Mouse (Mus musculus) stomach, postnatal 0 days (tissue): ENCODE measurements around the gene Pianp. TPM values are rescaled to one million over a fixed set of nuclear protein-coding genes. Genes with fewer than 3 reads are reported as not detected.
A peak's percentile ranks its signal among the peaks of the same experiment; 100 is the strongest.

Source experiments
- ATAC-seq: fragments of 200-750 bp; cut with Nextera tagmentation; 2 replicates; pipeline ENCODE4 v1.8.0; 2017; ENCODE audit not compliant: low FRiP score, low TSS enrichment
- DNase-seq: peaks from one replicate; pipeline ENCODE4 v3.0.0-alpha.2; 2016; ENCODE audit warnings: low spot score
- H3K27ac ChIP-seq: fragments of 300-500 bp; sonication (generic); replicated peaks from 2 replicates; pipeline ENCODE4 v1.5.1; 2014; ENCODE audit warnings: mild to moderate bottlenecking, control low read depth
- H3K27me3 ChIP-seq: fragments of 300-500 bp; sonication (generic); 2 replicates; pipeline ENCODE4 v1.6.1; 2014; ENCODE audit warnings: low read length; ENCODE audit not compliant: control insufficient read depth, insufficient read depth
- H3K36me3 ChIP-seq: fragments of 300-500 bp; sonication (generic); 2 replicates; pipeline ENCODE4 v1.6.1; 2014; ENCODE audit warnings: low read length, mixed read lengths; ENCODE audit not compliant: control insufficient read depth, insufficient read depth
- H3K4me1 ChIP-seq: fragments of 300-500 bp; sonication (generic); replicated peaks from 2 replicates; pipeline ENCODE4 v1.6.1; 2014; ENCODE audit warnings: antibody characterized with exemption; ENCODE audit not compliant: control insufficient read depth, insufficient read depth
- H3K4me2 ChIP-seq: fragments of 300-500 bp; sonication (generic); replicated peaks from 2 replicates; pipeline ENCODE4 v1.6.1; 2014; ENCODE audit warnings: low read depth, mild to moderate bottlenecking, control low read depth, moderate library complexity
- H3K4me3 ChIP-seq: fragments of 300-500 bp; sonication (generic); 2 replicates; pipeline ENCODE4 v1.5.1; 2014; ENCODE audit warnings: low read depth, low read length, control low read depth
- H3K9ac ChIP-seq: fragments of 300-500 bp; sonication (generic); 2 replicates; pipeline ENCODE4 v1.6.1; 2014; ENCODE audit warnings: mild to moderate bottlenecking, low read length, control low read depth, mixed read lengths
- H3K9me3 ChIP-seq: fragments of 300-500 bp; sonication (generic); 2 replicates; pipeline ENCODE4 v1.6.1; 2016; ENCODE audit warnings: low read length; ENCODE audit not compliant: control insufficient read depth
- CTCF ChIP-seq: IDR thresholded peaks from 2 replicates; pipeline ENCODE4 v1.5.1; 2016; ENCODE audit warnings: antibody characterized with exemption, low read depth, mild to moderate bottlenecking, moderate library complexity
- EP300 ChIP-seq: optimal IDR thresholded peaks from 2 replicates; pipeline ENCODE3; 2016; ENCODE audit warnings: antibody characterized with exemption
- WGBS: fragments of 180-500 bp; shearing (Covaris S2); extraction: QIAGEN DNeasy Blood & Tissue Kit; methylation state at CpG from one replicate; pipeline ENCODE4 v1.1.7; 2014; 5-methylcytosine and 5-hydroxymethylcytosine counted together
- polyA plus RNA-seq: library from polyadenylated mRNA; unstranded; fragments of >200 nt; fragmentation: Nextera tagmentation; extraction: Ambion mirVana; gene quantifications from 2 replicates; pipeline ENCODE4 v1.2.1, GENCODE M21; 2015

Gene Pianp
- polyA plus RNA-seq, 1 experiment from 2014 or later = 3.1 TPM

GRCm38 (mm10) chr6:124961021-124961420, 35.5 kb upstream of the Pianp start:
- Histone ChIP-seq H3K4me3 (no peak overlapping the region), H3K4me2 (no peak overlapping the region), H3K9ac (no peak overlapping the region), H3K27me3 (no peaks in the 10 kb centered on the region), H3K4me1 (0 out of 2 replicates have a peak, but pooled peaks cover 5% of the 10 kb centered on the region), H3K9me3 (no peaks in the 10 kb centered on the region), H3K36me3 (peaks cover 19% of the 10 kb centered on the region), H3K27ac (no peak overlapping the region)
- no peak for TF ChIP-seq CTCF
- no peak for TF ChIP-seq EP300
- ATAC-seq (no peak), DNase-seq (no peak)
- 97% methylated on average over 12 of the region's 12 CpGs for WGBS

- H3K9ac ChIP-seq = peak overlapping the region; percentile 84
- peaks cover 6% of the 10 kb centered on the region; the same call in 1 of the 2 replicates for H3K36me3 ChIP-seq
- no peaks in the 10 kb centered on the region for H3K27me3 ChIP-seq
- ATAC-seq (no peak; the same call in 1 of the 2 replicates), DNase-seq (no peak)
- TF ChIP-seq EP300 = no peak
- TF ChIP-seq CTCF = peak; percentile 25
- peak overlapping the region; percentile 90 for H3K27ac ChIP-seq
- WGBS = 28% methylated on average over 16 of the region's 16 CpGs
- H3K9me3 ChIP-seq = no peaks in the 10 kb centered on the region
- 0 out of 2 replicates have a peak, but pooled peaks cover 6% of the 10 kb centered on the region for H3K4me1 ChIP-seq
- peak overlapping the region; percentile 81 for H3K4me3 ChIP-seq
- H3K4me2 ChIP-seq = peak overlapping the region; percentile 82
Observed at GRCm38 (mm10) chr6:124964638-124965037, 31.9 kb upstream of the Pianp start.

- WGBS = under 1% methylated on average over 58 of the region's 68 CpGs
- H3K36me3 ChIP-seq = peaks cover 4% of the 10 kb centered on the region; the same call in 1 of the 2 replicates
- DNase-seq (peak; percentile 98), ATAC-seq (peak; percentile 96)
- H3K27ac ChIP-seq = peak within 1 kb of the TSS; percentile 90
- TF ChIP-seq EP300 (peak; percentile 5), CTCF (peak; percentile 37; the same call in 1 of the 2 replicates)
- H3K4me1 ChIP-seq = 0 out of 2 replicates have a peak, but pooled peaks cover 6% of the 10 kb centered on the region
- H3K9me3 ChIP-seq = no peaks in the 10 kb centered on the region
- peak within 1 kb of the TSS; percentile 81 for H3K4me3 ChIP-seq
- no peaks in the 10 kb centered on the region for H3K27me3 ChIP-seq
- peak within 1 kb of the TSS; percentile 82 for H3K4me2 ChIP-seq
- H3K9ac ChIP-seq = peak within 1 kb of the TSS; percentile 84
Observed at GRCm38 (mm10) chr6:124965088-124965719, 31.3 kb upstream of the Pianp start, which contains the start of gene Cops7a. Gene Cops7a (minus strand): TSS chr6:124965538.

- peak overlapping the region; percentile 81 for H3K4me3 ChIP-seq
- DNase-seq = no peak
- H3K9ac ChIP-seq = peak overlapping the region; percentile 84
- H3K9me3 ChIP-seq = no peaks in the 10 kb centered on the region
- H3K27me3 ChIP-seq = no peaks in the 10 kb centered on the region
- ATAC-seq = no peak
- H3K4me1 ChIP-seq = 0 out of 2 replicates have a peak, but pooled peaks cover 6% of the 10 kb centered on the region
- peak overlapping the region; percentile 90 for H3K27ac ChIP-seq
- H3K4me2 ChIP-seq = peak overlapping the region; percentile 82
- peaks cover 4% of the 10 kb centered on the region; the same call in 1 of the 2 replicates for H3K36me3 ChIP-seq
- WGBS = 9% methylated on average over 15 of the region's 15 CpGs
- TF ChIP-seq EP300 (no peak), CTCF (no peak)
Observed at GRCm38 (mm10) chr6:124965747-124966146, 30.7 kb upstream of the Pianp start.

- ATAC-seq (no peak), DNase-seq (no peak)
- WGBS = 94% methylated on average over 7 of the region's 7 CpGs
- no peak overlapping the region; the same call in 1 of the 2 replicates for H3K4me3 ChIP-seq
- peak overlapping the region; percentile 82 for H3K4me2 ChIP-seq
- 0 out of 2 replicates have a peak, but pooled peaks cover 6% of the 10 kb centered on the region for H3K4me1 ChIP-seq
- no peaks in the 10 kb centered on the region for H3K36me3 ChIP-seq
- H3K9me3 ChIP-seq = no peaks in the 10 kb centered on the region
- H3K27ac ChIP-seq = no peak overlapping the region
- TF ChIP-seq EP300 (no peak), CTCF (peak; percentile 61)
- H3K27me3 ChIP-seq = no peaks in the 10 kb centered on the region
- H3K9ac ChIP-seq = no peak overlapping the region
Observed at GRCm38 (mm10) chr6:124966466-124967118, 29.9 kb upstream of the Pianp start.
